Mouse (Mus musculus) liver (tissue): ENCODE data around the gene Gm14443.
"Not testable (repeated sequence)": the region's sequence is repeated elsewhere in the genome, so short reads cannot be mapped to it uniquely, and the experiment has no call there.

Source experiments
- DNase-seq: peaks from one replicate; pipeline ENCODE4 v3.0.0-alpha.2; 2020; ENCODE audit warnings: mixed read lengths

Gm14443 gene

GRCm38 (mm10) chr2:175175401-175176180, at the start of gene Gm14443:
Gene Gm14443 (minus strand): TSS chr2:175175871.
- DNase-seq, result not testable (repeated sequence)

GRCm38 (mm10) chr2:175206732-175207131, 31.1 kb upstream of the Gm14443 start, which contains the start of gene Gm14391:
Gene Gm14391 (minus strand): TSS chr2:175206917.
- DNase-seq, result not testable (repeated sequence)

GRCm38 (mm10) chr2:175179008-175179407, 3.3 kb upstream of the Gm14443 start:
- DNase-seq, result not testable (repeated sequence)

- no peak for DNase-seq
Observed at GRCm38 (mm10) chr2:175176312-175176711, 641 bp upstream of the Gm14443 start.

- DNase-seq, result not testable (repeated sequence)
Observed at GRCm38 (mm10) chr2:175174058-175174457, 1.6 kb downstream of the Gm14443 start.

GRCm38 (mm10) chr2:175172906-175173595, 2.6 kb downstream of the Gm14443 start:
- not testable (repeated sequence) for DNase-seq

- no peak for DNase-seq
Observed at GRCm38 (mm10) chr2:175172123-175172522, 3.5 kb downstream of the Gm14443 start.

GRCm38 (mm10) chr2:175166870-175167269, 8.8 kb downstream of the Gm14443 start:
- not testable (repeated sequence) for DNase-seq

GRCm38 (mm10) chr2:175165110-175165509, 10.6 kb downstream of the Gm14443 start:
- not testable (repeated sequence) for DNase-seq

- not testable (repeated sequence) for DNase-seq
Observed at GRCm38 (mm10) chr2:175161438-175161837, 14.2 kb downstream of the Gm14443 start.

GRCm38 (mm10) chr2:175158642-175159041, 17.0 kb downstream of the Gm14443 start:
- DNase-seq, result no peak

- no peak for DNase-seq
Observed at GRCm38 (mm10) chr2:175156696-175157095, 19.0 kb downstream of the Gm14443 start.

- DNase-seq, result not testable (repeated sequence)
Observed at GRCm38 (mm10) chr2:175141993-175142295, 33.7 kb downstream of the Gm14443 start, which contains the start of gene Gm14399. Gene Gm14399 (minus strand): TSS chr2:175142012.

GRCm38 (mm10) chr2:175141118-175141992, 34.3 kb downstream of the Gm14443 start:
- not testable (repeated sequence) for DNase-seq

GRCm38 (mm10) chr2:175140624-175141023, 35.0 kb downstream of the Gm14443 start:
- not testable (repeated sequence) for DNase-seq
